Mouse (Mus musculus): ENCODE measurements around the gene Ptges. TPM values are rescaled to one million over a fixed set of nuclear protein-coding genes. Genes with fewer than 3 reads are reported as not detected.

Gene Ptges
- polyA plus RNA-seq (2012; rRNA removed) (0.10 and 0.12 TPM in 2 replicates), polyA plus RNA-seq (2014; fragmentation: Nextera tagmentation; extraction: Ambion mirVana) (0.19 TPM in 1 of 2 replicates, not detected in the other)

DNA sequence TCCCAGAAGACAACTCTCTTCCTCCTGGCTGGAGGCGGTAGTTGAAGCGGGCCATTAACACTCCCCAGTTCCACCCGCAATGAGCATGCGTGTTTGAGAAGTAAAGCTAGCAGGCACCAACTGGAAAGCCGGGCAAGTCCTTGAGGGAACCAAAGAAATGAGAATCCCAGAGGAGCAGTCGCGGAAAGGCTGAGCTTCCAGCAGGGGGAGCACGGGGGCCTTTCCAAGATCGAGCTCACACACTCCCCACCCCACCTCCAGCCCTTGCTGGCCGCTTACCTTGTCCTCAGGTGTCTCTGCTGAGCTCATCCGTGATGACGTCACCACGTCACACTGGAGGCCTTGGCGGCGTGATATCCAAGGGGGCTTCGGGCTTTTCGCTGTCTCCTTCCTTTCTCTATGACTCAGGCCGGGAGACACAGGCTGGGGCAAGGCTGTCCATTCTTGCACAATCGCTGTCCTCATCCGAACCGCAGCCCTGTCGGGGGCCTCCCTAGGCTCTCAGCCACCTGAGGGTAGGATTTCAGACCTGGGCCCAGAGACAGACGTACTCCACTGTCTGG, at the start of gene Ptges:
Ptges (minus strand) TSS at position 381 of the 563 bp plus-strand sequence.
- WGBS (ENCODE audit: insufficient replicate concordance), result 3% methylated on average over 23 of the region's 23 CpGs
- peak; percentile 52 for ATAC-seq (ENCODE audit: insufficient read depth)
- peak in 1 of 3 experiments; percentile 53 for DNase-seq (ENCODE audit: low read depth in 3 of 3, low spot score in 3 of 3)
- H3K27me3 ChIP-seq (ENCODE audit: control insufficient read depth, insufficient read depth, low read length), result no peaks in the 10 kb centered on the region
- H3K9me3 ChIP-seq (ENCODE audit: control insufficient read depth, low read length), result no peaks in the 10 kb centered on the region
- H3K4me1 ChIP-seq (replicated peaks; ENCODE audit: control insufficient read depth in 2 of 2, insufficient read depth in 2 of 2, low read length in 1 of 2), result peaks cover 15 to 16% of the 10 kb centered on the region in 2 experiments
- peak within 1 kb of the TSS; percentile 31 to 43 for H3K4me3 ChIP-seq (ENCODE audit: insufficient read depth in 1 of 2, low read depth in 2 of 2, low read length in 2 of 2)
- H3K4me2 ChIP-seq (ENCODE audit: low read depth), result peak within 1 kb of the TSS; percentile 74
- no peaks in the 10 kb centered on the region for H3K36me3 ChIP-seq (replicated peaks; ENCODE audit: control insufficient read depth, insufficient read depth, low read depth)
- H3K9ac ChIP-seq (replicated peaks), result peak within 1 kb of the TSS; percentile 45
- H3K27ac ChIP-seq, result peak within 1 kb of the TSS; percentile 53
- TF ChIP-seq EP300 (IDR thresholded peaks at IDR 0.05; ENCODE audit: low read depth), result no peak
- peak; percentile 81 for TF ChIP-seq CTCF (IDR thresholded peaks at IDR 0.05; ENCODE audit: low read depth)

DNA sequence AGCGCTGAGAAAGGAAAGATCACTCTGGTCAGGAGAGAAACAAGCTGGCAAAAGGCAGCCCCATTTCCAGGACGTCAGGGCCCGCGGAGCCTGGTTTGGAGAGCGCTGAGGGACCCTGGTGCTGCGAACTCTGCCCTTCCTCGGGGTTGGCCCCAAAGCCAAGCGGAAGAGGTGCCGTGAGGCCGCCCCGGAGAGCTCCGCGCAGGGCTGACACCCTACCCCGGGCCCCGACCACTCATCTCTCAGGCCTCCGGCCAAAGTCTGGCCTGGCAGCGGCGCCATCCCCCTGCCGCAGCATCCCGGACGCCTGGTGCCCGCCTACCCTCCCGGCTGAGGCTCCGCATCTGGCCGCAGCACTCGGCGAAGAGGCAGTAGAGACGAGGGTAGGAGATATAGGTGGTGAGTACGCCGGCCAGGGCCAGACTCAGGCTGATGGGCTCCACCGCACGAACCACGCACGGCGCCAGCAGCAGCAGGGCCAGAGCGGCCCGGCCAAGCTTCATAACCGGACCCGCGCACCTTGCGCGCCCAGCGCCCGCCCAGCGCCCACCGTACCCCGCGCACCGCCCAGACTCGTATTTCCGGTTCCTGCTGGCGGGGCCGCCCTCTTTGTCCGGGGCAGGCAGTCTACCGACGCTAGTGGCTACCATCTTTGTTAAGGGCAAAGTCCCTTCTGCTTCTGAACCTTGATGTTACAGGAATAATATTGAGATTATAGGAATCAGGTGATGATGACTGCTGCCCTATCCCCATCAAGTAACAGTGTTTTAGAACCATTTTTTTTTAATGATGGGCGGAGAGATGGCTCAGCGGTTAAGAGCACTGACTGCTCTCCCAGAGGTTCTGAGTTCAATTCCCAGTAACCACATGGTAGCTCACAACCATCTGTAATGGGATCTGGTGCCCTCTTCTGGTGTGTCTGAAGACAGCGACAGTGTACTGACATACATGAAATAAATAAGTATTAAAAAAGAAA, 38.0 kb upstream of the Ptges start, which contains the start of gene Tor1a:
Tor1a (minus strand) TSS at position 582 of the 976 bp plus-strand sequence.
- 3% methylated on average over 48 of the region's 59 CpGs for whole genome bisulfite sequencing (ENCODE audit: insufficient replicate concordance)
- Histone ChIP-seq H3K27me3 (ENCODE audit: control insufficient read depth, insufficient read depth, low read length) (no peaks in the 10 kb centered on the region), H3K4me2 (ENCODE audit: low read depth) (peak within 1 kb of the TSS; percentile 97), H3K9me3 (ENCODE audit: control insufficient read depth, low read length) (no peaks in the 10 kb centered on the region), H3K36me3 (replicated peaks; ENCODE audit: control insufficient read depth, insufficient read depth, low read depth) (peaks cover 17% of the 10 kb centered on the region), H3K4me3 (ENCODE audit: insufficient read depth in 1 of 2, low read depth in 2 of 2, low read length in 2 of 2) (peak within 1 kb of the TSS; percentile 85 to 88), H3K27ac (peak within 1 kb of the TSS; percentile 70), H3K9ac (replicated peaks) (peak within 1 kb of the TSS; percentile 98), H3K4me1 (replicated peaks; ENCODE audit: control insufficient read depth in 2 of 2, insufficient read depth in 2 of 2, low read length in 1 of 2) (peaks cover 7 to 13% of the 10 kb centered on the region in 2 experiments; a peak in 3 of 4 replicates)
- ATAC-seq (ENCODE audit: insufficient read depth) (peak; percentile 92), DNase-seq (ENCODE audit: low read depth in 3 of 3, low spot score in 3 of 3) (peak; percentile 73 to 76 (median 74))
- no peak for TF ChIP-seq EP300 (IDR thresholded peaks at IDR 0.05; ENCODE audit: low read depth)
- no peak for TF ChIP-seq CTCF (IDR thresholded peaks at IDR 0.05; ENCODE audit: low read depth)

DNA sequence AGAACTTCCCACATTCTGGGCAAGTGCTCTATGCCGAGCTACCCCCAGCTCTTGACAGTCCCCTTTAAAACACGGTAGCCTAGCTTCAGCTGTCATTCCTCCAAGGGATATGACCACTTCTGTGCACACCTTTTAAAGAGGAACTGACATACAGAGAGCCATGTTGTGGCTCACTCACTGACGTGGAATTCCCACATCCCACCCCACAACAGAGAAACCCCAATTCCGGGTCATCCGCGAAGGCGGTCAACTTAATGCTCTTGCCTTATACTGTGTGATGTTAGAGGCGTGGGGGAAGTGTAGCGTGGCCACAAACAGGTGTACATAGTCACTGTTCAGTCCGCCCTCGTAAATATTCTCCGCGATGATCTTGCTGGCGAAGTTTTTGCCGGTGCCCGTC, 37.2 kb upstream of the Ptges start:
- peak; percentile 20; the same call in 1 of the 2 replicates for ATAC-seq (ENCODE audit: insufficient read depth)
- H3K27ac ChIP-seq, result no peak overlapping the region; the same call in 1 of the 2 replicates
- H3K4me2 ChIP-seq (ENCODE audit: low read depth), result peak overlapping the region; percentile 97
- peaks cover 7 to 13% of the 10 kb centered on the region in 2 experiments; a peak in 3 of 4 replicates for H3K4me1 ChIP-seq (replicated peaks; ENCODE audit: control insufficient read depth in 2 of 2, insufficient read depth in 2 of 2, low read length in 1 of 2)
- no peak for TF ChIP-seq CTCF (IDR thresholded peaks at IDR 0.05; ENCODE audit: low read depth)
- TF ChIP-seq EP300 (IDR thresholded peaks at IDR 0.05; ENCODE audit: low read depth), result no peak
- no peak for DNase-seq (ENCODE audit: low read depth in 3 of 3, low spot score in 3 of 3)
- H3K4me3 ChIP-seq (ENCODE audit: insufficient read depth in 1 of 2, low read depth in 2 of 2, low read length in 2 of 2), result peak overlapping the region; percentile 85 to 88
- peak overlapping the region; percentile 98 for H3K9ac ChIP-seq (replicated peaks)
- no peaks in the 10 kb centered on the region for H3K9me3 ChIP-seq (ENCODE audit: control insufficient read depth, low read length)
- H3K27me3 ChIP-seq (ENCODE audit: control insufficient read depth, insufficient read depth, low read length), result no peaks in the 10 kb centered on the region
- peaks cover 21% of the 10 kb centered on the region for H3K36me3 ChIP-seq (replicated peaks; ENCODE audit: control insufficient read depth, insufficient read depth, low read depth)
- WGBS (ENCODE audit: insufficient replicate concordance), result 6% methylated on average over 16 of the region's 16 CpGs

DNA sequence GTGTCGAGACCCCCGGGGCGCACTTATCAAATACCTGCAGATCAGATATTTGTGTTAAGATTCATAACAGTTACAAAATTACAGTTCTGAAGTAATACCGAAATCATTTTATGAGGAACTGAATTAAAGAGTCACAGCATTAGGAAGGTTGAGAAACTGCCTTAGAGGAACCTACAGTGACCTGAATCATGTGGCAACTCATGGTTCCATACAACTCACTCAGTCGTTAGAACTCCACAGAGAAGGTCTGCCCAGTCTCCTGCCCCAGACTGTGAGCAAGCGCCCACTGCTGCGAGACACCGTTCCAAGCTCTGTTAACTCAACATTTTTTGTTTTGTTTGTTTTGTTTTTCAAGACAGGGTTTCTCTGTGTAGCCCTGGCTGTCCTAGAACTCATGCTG, 36.0 kb upstream of the Ptges start:
- Histone ChIP-seq H3K4me2 (ENCODE audit: low read depth) (peak overlapping the region; percentile 97), H3K9me3 (ENCODE audit: control insufficient read depth, low read length) (no peaks in the 10 kb centered on the region), H3K27ac (no peak overlapping the region), H3K4me1 (replicated peaks; ENCODE audit: control insufficient read depth in 2 of 2, insufficient read depth in 2 of 2, low read length in 1 of 2) (peaks cover 7 to 13% of the 10 kb centered on the region in 2 experiments; a peak in 3 of 4 replicates), H3K4me3 (ENCODE audit: insufficient read depth in 1 of 2, low read depth in 2 of 2, low read length in 2 of 2) (no peak overlapping the region), H3K9ac (replicated peaks) (no peak overlapping the region), H3K27me3 (ENCODE audit: control insufficient read depth, insufficient read depth, low read length) (no peaks in the 10 kb centered on the region), H3K36me3 (replicated peaks; ENCODE audit: control insufficient read depth, insufficient read depth, low read depth) (peaks cover 33% of the 10 kb centered on the region)
- TF ChIP-seq EP300 (IDR thresholded peaks at IDR 0.05; ENCODE audit: low read depth), result no peak
- no peak for TF ChIP-seq CTCF (IDR thresholded peaks at IDR 0.05; ENCODE audit: low read depth)
- no peak for DNase-seq (ENCODE audit: low read depth in 3 of 3, low spot score in 3 of 3)
- no peak for ATAC-seq (ENCODE audit: insufficient read depth)
- WGBS (ENCODE audit: insufficient replicate concordance), result 82% methylated on average over 8 of the region's 8 CpGs
